Mouse (Mus musculus): ENCODE measurements around the gene Gemin2.

GRCm38 (mm10) chr12:58985766-58986165 is 27.4 kb upstream of the Gemin2 start:
- TF ChIP-seq POLR2A (IDR thresholded peaks at IDR 0.05; ENCODE audit: insufficient read depth, low read depth, low read length) (no peak), EP300 (IDR thresholded peaks at IDR 0.05; ENCODE audit: insufficient read depth, low read depth, low read length) (no peak), CTCF (IDR thresholded peaks at IDR 0.05) (no peak)
